Mouse (Mus musculus) layer of hippocampus, adult 9-11 months (tissue): ENCODE results near the gene Grn.

Experiments
- DNase-seq: peaks from one replicate; pipeline ENCODE4 v3.0.0; 2022

The Grn gene

DNA sequence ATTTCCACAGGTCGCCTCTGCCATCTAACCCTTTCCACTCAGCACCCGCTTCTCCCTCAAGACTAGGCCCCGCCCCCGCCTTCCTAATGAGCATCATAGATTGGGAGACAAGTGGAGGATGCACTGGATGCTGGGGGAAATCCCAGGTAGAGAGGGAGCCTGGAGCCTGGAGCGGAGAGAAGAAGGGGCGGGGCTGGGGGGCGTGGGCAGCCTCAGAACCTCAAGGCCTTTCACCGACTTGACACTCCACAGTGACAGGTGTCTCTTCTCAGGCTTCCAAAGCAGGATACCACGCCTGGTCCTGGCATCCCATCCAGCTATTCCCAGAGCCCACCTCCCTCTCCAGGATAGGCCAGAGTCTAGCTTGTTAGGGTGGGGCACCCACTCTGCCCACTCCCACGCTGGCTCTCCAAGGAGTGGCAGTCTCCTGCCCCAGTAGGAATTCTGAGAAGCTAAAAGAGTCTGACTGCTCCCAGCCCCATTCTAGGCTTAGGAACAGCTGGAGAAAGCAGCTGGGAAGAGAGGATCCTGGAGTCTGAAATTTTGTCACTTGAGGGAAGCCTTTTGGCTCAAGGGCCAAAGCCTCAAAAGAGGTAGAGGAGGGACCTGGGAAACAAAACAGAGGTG is 15.3 kb downstream of the Grn start:
- DNase-seq: no peak

DNA sequence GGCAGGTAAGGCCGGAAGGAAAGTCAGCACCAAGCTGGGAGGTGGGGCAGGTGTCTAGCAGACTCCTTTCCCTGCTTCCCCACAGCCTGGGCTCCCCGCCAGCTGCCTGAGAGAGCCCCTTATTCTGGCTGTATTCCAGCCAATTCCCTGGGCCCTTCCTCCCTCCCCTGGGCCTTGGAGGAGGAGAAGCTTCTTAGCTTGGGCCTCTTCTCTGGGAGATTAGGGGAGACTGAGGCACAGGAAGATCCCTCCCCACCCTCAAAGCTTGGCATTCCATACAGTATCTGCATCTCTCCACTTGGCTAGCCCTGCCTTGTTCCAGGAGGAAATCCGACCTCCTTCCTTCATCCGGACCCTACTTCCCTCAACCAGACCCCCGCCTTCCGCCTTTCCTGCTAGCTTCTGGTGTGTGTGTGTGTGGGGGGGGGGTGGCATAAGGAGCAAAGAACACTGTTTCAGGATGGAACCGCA is 15.8 kb downstream of the Grn start:
- no peak for DNase-seq

DNA sequence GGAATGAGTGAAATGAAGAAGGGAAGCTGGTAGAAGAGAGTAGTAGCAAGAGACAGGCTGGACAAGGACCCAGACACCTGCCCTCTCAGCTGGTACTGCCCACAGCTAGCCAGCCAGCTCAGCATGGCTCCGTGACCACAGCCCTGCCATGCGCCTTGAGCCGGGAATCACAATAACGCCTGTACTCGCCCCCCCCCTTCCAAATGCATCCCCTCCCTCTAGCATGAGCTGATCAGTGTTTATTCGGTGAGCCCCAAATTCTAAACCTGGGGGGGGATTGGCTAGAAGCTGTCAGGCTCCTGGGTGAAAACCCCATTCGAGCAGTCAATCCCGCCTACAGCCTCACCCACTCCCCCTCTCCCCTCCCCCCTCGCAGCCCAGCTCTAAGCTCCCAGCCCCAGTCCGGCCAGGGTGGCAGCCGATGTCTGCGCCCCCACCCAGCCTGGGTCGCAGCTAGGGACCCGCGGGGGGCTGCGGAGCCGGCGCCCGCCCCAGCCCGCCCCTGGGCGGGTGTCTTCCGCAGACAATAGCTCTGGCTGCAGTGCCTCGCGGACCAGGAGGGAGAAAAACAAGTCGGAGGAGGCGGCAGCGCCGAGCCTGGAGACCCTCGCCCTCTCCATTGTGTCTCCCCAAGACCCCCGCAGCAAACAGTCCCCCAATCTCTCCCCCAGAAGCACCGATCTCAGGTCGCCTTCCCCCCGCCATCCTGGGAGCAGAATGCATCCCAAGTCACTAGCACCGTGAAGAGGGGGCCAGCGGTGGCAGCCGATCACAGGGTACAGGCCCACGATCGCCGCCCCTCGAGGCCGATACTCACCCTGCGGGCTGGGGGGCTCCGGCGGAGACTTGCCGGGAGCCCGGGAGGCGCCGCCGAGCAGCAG is 16.7 kb downstream of the Grn start:
- DNase-seq: no peak

DNA sequence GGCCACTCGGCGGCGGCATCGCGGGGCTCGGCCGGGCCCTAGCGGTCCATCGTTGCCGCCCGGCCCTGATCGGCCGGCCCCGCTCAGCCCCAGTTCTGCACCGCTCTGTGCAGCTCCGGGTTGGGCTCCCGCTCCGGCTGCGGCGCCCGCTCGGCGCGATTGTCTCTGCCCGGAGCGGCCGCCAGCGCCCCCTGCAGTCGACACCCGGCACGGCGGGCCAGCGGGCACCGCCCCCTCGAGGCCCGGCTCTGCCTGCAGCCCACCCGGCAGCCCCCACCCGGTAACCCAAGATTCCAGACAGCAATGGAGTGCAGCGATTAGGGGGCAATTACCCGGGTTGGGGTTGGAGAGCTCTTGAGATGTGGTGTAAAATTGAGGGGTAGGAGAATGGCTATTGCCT is 17.4 kb downstream of the Grn start, which contains the start of gene Fam171a2:
TSS of gene Fam171a2 (minus strand) at position 186 of the 400 bp plus-strand sequence.
- DNase-seq: peak; percentile 52

DNA sequence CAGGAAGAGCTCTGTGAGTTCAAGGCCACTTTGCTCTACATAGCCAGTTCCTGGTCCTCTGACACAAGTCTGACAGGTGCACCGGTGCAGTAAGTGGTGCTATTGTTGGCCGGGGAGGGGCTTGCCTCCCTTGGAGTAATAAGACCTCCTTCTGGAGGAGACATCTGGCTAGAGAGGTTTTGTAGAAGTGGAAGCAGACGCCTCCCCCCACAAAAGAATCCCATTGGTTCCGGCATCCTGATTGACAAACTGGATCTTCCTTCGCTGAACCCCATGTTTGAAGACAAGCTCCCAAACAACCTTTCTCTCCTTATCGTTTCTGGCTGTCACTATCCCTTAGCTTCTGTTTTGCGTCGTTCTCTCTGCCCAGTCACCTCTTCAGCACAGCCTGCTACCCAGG is 18.2 kb downstream of the Grn start:
- DNase-seq: peak; percentile 54

DNA sequence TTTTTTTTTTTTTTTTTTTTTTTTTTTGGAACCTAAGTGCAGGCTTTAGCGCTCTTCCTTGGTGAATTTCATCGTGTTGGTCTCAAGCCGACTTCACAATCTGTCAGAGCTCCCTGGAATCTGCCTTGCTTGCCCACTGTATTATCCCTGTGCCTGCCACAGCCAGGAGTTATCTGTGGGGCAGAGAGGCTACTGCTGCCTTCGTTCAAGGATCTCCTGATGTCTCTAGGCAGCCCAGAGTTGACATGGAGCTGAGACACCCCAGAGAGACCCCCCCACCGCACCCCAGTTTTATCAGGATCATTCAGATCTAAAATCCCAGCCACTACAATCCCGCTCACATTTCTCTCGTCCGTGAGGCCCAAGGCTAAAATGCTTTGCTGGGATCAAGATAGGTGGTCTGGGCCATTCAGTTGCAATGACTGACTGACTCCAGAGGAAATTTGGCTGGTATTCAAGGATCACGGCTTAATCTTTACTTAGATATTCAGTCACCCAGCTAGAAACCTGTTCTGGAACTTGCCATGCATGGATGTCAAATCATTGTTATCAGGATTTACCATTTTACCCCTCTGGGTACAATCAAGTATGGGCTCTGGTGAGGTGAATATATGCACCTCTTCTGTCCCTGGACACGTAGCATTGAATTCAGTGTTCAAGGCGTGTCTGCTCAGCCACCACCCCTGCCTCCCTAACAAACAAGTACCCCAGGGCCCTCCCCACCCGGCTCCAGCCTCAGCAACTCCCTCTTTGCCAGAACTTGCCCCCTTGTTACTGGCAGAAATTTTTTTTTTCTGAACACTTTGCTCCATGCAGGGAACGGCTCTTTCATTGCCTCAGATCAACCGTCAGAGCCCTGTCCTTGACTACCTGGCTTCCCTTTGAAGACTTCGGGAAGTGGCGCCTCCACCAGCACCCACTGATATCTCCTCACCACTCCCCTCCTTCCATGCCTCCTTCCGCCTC is 19.2 kb downstream of the Grn start:
- DNase-seq: peak; percentile 52

DNA sequence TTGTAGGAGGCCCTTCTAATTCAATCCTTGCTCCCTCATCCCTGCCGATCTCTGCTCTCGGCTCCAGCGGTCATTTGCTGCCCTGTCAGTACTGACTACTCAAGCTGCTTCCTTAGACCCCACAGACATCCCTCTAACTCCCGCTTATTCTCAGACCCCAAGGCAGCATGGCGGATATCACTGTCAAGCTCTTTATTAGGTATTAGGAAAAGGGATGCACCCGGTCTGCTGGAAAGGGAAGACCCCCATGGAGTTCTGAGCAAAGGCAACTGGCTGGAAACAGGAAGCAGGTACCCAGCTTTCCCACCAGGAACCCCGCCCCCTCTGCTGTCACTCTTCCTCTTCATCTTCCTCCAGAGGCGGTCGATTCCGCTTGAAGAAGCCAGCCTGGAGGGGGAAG is 23.0 kb downstream of the Grn start:
- DNase-seq: no peak

DNA sequence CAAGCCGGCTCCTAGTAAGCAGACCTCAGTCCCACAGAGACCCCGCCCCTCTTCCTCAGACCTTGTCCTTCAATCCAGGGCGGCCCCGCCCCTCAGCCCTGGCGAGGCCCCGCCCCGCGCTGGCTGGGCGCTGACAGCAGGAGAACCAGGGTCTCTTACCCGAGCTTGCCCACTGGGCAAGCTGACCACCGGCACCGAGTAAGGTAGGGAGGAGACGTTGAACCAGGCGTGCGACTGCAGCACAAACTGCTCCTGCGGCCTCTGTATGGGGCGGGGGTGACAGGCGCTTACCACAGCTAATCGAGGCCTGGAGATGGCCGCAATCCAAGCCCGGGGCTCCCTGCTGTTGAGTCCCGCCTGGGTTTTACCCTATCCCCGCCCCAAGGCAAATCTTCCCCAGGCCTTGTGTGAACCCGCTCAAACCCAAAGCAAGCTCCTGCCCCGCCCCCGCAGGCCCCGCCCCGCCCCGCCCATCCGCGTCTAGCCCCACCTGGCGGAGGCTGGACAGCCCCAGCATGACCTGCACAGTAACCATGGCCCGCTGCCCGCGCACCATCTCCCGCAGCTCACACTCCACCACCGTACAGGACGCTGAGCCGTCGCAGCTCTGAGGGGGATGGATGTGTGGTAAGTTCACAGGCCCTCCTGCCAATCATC is 25.8 kb downstream of the Grn start:
- peak; percentile 45 for DNase-seq

DNA sequence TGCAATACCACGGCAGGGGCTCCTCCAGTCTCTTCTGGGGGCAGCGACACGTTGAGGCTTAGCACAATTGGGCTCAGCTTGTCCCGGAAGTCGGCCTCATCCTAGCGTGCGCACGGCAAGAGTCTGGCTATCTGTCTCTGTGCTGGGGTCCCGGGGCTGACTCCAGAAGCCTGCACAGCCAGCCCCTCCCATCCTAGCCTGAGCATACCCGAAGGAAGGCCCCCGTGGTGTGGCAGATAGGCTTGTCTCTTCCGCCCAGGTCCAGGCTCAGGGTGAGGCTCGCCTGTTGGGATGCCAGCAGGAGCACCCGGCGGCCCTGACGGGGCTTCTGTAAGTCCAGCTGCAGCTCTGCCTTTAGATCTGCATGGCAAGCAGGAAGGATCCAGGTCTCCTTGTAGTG is 30.4 kb downstream of the Grn start:
- DNase-seq: no peak

DNA sequence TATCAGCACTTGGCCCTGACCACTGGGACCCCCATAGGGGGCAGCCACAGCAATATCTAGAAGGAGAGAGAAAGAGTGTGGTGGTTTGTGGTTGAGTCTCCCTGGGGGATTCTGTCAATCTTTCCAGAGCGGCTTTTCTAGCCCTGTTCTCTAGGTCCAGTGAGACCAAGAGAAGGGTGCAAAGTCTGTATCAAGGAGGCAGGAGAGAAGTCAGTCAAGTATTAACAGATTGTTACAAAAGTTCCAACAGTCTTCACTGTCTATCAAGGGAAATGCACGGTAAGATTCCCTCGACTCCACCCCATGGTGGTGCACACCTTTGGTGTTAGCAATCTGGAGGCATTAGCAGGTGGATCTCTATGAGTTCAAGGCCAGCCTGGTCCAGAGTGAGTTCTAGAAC is 31.6 kb downstream of the Grn start:
- DNase-seq: no peak

DNA sequence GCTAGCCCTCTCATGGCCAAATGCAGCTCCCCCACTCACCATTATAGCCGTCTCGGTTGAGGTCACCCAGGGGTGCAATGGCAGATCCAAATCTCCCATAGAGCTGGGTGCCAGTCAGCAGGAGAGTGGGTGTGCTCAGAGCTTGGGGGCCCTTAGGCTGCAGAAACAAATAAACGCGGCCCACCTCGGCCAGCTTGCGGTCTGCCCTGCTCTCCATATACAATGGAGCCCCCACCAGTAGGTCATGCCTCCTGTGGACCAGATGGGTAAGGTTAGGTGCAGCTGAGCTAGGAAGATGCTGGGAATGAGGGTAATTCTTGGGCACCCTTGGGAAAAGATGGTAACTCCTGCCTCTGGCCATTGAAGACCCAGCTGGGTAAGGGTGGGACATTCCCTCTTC is 34.8 kb downstream of the Grn start:
- no peak for DNase-seq

DNA sequence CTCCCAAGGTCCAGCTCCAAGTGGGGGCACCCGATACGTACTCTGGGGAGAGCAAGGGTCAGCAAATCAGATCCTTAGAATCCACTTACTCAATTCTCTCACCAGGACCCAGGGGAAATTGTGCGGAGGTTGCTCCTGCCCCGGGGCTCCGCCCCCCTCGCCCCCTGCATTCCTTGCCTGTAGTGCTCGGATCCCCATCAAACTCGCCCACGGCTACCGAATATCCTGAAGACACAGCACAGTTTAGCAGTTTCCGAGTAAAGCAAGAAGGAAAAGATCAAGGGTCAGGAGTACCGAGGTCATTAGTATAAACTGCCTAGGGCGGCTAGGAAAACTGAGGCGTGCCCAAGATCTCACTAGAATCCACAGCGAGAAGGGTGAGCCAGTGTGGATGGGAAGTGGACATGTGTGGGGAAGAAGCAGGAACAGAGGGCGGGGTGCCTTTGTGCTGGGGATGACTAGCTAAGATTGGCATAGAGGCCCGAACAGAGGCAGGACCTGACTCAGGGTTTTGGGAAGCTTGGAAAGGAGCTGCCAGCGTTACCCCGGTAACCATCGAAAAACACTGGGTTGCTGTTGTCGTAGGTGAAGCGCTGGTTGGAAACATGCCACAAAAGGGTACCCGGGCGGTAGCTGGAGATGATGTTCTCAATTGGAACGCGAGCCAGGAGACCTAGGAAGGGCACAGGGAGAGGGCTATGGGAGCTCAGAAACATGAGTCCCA is 35.8 kb downstream of the Grn start:
- DNase-seq: peak; percentile 79

DNA sequence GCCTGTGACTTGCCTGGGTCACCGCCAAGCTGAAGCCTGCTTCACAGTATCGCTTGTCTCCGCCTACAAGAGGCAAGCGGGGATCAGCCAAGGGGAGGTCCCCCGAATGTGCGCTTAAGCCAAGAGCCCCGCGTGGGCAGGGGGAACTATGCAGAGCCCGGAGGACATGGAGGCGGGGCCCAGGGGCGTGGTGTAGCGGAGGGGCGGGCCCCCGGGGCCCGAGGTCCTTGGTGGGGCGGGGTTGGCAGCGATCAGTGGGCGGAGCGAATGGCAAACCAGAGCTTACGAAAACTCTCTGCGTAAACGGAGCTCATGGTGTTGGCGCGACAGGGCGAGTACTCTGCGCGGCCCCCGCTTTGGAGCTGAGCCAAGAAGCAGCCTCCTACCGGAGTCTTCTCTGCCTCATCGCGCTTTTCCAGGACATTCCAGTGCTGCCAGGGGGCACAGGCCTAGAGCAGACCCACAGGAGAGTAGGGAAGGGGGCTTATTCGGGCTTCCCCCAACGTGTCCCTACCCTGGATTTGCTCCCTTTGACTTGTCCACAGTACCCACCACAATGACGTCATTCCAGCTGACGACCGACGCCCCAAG is 37.0 kb downstream of the Grn start:
- peak; percentile 95 for DNase-seq

DNA sequence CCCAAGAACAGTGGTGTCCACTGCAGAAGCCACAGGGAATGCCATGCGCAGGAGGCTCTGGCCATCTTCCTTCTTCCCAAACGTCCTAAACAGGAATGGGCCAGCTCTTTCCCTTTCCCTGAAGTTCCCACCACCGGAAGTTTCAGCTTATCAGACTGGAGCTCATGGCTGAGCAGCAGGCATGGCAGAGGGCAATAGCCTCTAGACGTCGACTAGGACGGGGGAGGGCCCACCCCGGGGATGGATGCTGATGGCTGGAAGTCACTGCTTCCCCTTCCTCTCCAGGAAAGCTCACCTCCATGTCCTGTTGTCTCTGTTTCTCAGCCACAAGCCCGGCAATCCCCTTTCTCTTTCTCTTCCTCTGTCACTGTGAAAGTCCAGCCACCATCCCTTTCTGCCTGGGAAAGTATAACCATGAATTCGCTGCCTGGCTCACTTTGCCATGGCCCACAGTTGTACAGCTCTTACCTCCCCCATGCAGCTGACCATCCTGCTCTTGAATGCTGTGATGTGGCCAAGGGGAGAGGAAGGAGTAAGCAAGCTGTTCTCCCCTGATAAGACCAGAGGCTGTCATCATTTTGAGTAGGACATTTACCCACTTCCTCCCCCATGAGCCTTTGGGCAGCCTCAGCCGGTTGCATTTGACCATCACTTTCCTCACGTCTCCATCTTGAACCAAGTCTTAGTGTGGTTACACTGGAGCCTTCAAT is 39.7 kb downstream of the Grn start, which contains the start of gene Itga2b:
TSS of gene Itga2b (minus strand) at position 475 of the 710 bp plus-strand sequence.
- DNase-seq: no peak

DNA sequence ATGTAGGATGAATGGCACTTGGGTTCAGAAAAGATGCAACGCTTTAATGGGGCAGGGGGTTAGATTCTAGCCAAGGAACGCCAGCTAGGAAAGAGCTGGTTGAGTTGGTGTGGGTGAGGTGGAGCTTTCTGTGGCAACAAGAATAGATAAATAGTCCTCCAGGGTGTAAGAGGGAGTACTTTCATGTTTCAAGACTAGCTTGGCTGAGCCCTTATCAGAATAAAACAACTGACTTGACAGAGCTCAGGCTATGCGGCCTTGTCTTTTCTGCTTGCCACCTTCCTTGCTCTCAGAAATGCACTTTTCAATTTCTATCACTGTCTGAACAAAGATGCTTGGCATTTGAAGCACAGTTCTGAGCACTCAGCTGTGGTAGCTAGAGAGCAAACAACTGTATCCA is 44.9 kb downstream of the Grn start:
- DNase-seq: no peak

DNA sequence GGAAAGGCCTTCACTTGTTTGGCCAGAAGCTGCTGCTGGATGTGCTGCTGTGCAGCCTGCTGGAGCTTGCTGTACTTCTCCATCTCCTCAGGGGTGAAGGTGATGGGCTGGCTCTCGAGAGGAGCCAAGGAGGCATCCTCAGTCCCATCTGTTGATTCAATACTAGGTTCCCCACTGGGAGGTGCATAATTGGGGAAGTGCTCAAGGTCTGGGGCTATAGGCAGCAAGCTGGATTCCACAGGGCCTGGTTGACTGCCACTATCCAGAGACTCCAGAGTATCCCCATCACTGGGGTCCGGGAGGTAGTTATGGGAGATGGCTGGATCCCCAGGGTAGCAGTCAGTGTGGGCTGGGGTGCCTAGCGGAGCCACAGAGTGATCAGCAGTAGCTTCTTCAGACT is 48.6 kb downstream of the Grn start:
- no peak for DNase-seq

DNA sequence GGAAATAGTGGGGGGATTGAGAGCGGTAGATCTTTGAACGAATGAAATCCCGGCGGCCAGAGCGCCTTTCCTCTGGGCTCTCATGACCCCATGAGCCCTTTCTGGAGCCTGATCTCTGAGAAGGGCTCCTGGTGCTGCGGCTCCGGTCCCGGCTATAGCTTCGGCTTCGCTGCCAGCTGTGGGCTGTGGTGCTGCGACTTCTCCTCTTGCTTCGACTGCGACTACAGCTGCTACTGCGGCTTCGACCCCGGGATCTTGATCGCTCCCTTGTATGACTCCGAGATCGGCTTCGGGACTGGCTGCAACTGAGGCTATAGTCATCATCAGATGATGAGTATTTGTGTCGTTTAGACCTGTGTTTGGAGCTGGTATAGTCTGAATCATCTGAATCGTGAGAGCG is 49.5 kb downstream of the Grn start:
- DNase-seq: no peak

DNA sequence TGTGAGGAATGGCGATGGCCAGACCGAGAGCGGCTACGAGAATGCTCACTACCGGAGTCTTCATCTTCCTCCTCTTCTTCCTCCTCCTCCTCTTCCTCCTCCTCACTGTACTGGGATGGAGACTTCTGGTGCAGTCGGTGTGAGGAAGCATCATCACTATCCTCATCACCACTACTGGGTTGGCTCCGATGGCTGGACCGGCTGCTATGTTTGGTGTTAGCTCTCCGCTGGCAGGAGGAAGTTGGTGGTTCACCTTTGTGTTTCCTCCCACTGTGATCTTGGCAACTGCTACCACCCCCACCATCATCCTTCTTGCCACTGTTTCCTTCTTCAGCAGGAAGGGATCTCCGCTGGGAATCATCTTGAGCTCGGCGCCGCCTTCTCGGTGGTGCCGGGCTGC is 50.0 kb downstream of the Grn start:
- no peak for DNase-seq

DNA sequence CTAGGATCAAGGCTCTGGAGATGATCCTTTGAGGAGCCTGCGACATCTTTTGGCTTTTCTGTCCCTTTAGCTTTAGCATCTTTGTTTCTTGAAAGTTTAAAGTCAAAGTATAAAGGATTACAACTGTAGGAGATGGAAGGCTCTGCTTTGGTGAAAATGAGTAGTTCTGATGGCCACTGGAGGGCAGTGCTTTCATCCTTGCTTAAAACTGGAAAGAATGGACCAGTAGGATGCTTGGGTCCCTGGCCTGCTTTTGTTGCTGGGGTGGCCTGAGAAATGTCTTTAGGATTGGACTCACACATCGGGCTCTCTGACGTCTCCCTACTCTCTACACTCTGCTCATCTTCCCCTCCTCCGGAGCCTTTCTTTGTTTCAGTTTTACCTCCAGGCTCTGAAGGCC is 50.8 kb downstream of the Grn start:
- DNase-seq: no peak

DNA sequence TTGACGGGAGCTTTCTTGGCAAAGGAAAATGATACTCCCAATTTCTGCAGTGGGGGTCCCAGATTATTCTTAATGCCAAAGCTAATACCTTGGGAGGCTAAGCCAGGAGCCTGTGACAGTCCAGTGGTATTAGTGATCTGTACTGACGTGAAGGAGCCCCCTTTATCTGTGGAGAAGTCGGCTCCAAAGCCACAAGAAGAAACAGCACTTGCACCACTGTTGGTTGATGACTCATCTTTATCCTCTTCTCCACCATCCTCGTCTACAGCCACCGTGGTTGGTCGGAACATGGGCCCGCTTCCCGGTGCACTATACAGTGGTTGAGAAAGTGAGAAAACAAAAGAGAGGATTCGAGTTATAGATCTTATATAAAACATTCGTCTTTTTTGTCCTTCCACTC is 51.7 kb downstream of the Grn start:
- DNase-seq: no peak
